Mouse (Mus musculus) megakaryocyte, embryonic 14.5 days (primary cell): ENCODE results near the gene Slc44a4.

Source experiments
- FLI1 ChIP-seq: IDR thresholded peaks from 2 replicates; pipeline ENCODE4 v1.6.1; 2012; ENCODE audit warnings: low read length, inconsistent platforms, mixed read lengths
- GATA1 ChIP-seq: IDR thresholded peaks from 3 replicates; pipeline ENCODE4 v1.6.1; 2012; ENCODE audit warnings: mixed read lengths, low read length, inconsistent platforms, borderline replicate concordance

DNA sequence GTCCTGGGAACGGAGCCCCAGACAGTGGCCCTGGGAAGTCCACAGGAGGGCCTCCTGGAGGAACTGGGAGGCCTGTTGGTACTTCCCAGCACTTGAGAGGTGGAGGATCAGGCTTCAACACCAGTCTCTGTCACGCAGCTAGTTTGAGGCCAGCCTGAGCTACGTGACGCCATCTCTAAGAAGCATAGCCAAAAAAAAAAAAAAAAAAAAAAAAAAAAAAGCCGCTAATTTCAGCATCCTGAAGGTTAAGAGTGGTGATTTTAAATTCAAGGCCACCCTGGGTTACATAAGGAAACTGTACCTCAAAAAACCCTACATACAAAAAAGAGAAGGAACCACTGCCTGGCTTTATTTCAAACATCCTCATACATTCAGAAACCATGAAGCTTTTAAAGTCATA, 10.0 kb downstream of the Slc44a4 start:
- no peak for TF ChIP-seq GATA1
- TF ChIP-seq FLI1 = no peak
